Comparison of ENCODE assay signal across 18 mouse cellular contexts in genomic region chr6:108442291-108442690, GRCm38 (mm10).
A peak's percentile ranks its signal among the peaks of the same experiment; 100 is the strongest.
DNase-seq lines count a peak whose midpoint lies in the region; ATAC-seq and TF ChIP-seq lines count a peak whose summit lies in the region.
"Had no signal": no experiment of that assay in that cellular context is flagged by ENCODE, and none has a peak within 500 bp of the region (broad histone marks: within the 10 kb centered on the region; RNA-seq: fewer than 3 reads in every experiment).

No protein-coding gene starts in this region.

- peaks cover 11% of the 10 kb centered on the region; the same call in 1 of the 2 replicates for H3K4me1 ChIP-seq in lung, postnatal 0 days (ENCODE audit: insufficient read depth, low read depth, low read length)
- H3K4me1 ChIP-seq in midbrain, embryonic 15.5 days = peaks cover 2% of the 10 kb centered on the region; the same call in 1 of the 2 replicates
- no peaks in the 10 kb centered on the region for H3K4me1 ChIP-seq in forebrain, embryonic 13.5 days
- H3K4me1 ChIP-seq: limb, embryonic 12.5 days; midbrain, embryonic 13.5 days had no signal

- H3K36me3 ChIP-seq in lung, postnatal 0 days (ENCODE audit: insufficient read depth, low read length) = peaks cover 6% of the 10 kb centered on the region; the same call in 1 of the 2 replicates
- H3K36me3 ChIP-seq in midbrain, embryonic 15.5 days (replicated peaks) = no peaks in the 10 kb centered on the region
- H3K36me3 ChIP-seq in forebrain, embryonic 13.5 days (ENCODE audit: poor library complexity, severe bottlenecking) = 0 out of 2 replicates have a peak, but pooled peaks cover 4% of the 10 kb centered on the region

- no peak overlapping the region for H3K27ac ChIP-seq in lung, postnatal 0 days (ENCODE audit: low read length)
- no peak overlapping the region for H3K27ac ChIP-seq in midbrain, embryonic 15.5 days
- H3K27ac ChIP-seq in forebrain, embryonic 13.5 days = no peak overlapping the region
- H3K27ac ChIP-seq: limb, embryonic 12.5 days; midbrain, embryonic 13.5 days; neural tube, embryonic 13.5 days had no signal

- no peak overlapping the region for H3K4me3 ChIP-seq in lung, postnatal 0 days (ENCODE audit: low read depth, low read length)
- no peak overlapping the region for H3K4me3 ChIP-seq in midbrain, embryonic 15.5 days
- no peak overlapping the region for H3K4me3 ChIP-seq in forebrain, embryonic 13.5 days
- H3K4me3 ChIP-seq: limb, embryonic 12.5 days; midbrain, embryonic 13.5 days; neural tube, embryonic 13.5 days had no signal

- peak; percentile 48; the same call in 1 of the 2 replicates for TF ChIP-seq EP300 in lung, postnatal 0 days (IDR thresholded peaks at IDR 0.05)

- no peak overlapping the region for H3K4me2 ChIP-seq in lung, postnatal 0 days (replicated peaks; ENCODE audit: low read depth, low read length)
- no peak overlapping the region for H3K4me2 ChIP-seq in midbrain, embryonic 15.5 days
- no peak overlapping the region for H3K4me2 ChIP-seq in forebrain, embryonic 13.5 days
- H3K4me2 ChIP-seq: heart, embryonic 11.5 days; limb, embryonic 12.5 days; midbrain, embryonic 13.5 days; neural tube, embryonic 13.5 days had no signal

- no peaks in the 10 kb centered on the region for H3K9me3 ChIP-seq in lung, postnatal 0 days (ENCODE audit: low read length)
- H3K9me3 ChIP-seq in midbrain, embryonic 15.5 days = no peaks in the 10 kb centered on the region
- no peaks in the 10 kb centered on the region for H3K9me3 ChIP-seq in forebrain, embryonic 13.5 days (replicated peaks)
- H3K9me3 ChIP-seq: midbrain, embryonic 13.5 days had no signal

- DNase-seq in lung, postnatal 0 days (ENCODE audit: low spot score) = no peak
- DNase-seq in lung, postnatal 10 days = no peak
- DNase-seq in kidney, adult 11 months = peak; percentile 92
- DNase-seq in kidney, postnatal 14 days = peak; percentile 78
- peak; percentile 68 for DNase-seq in yolk sac, embryonic 10.5 days (ENCODE audit: low spot score)
- DNase-seq in cerebellum, adult 8-10 months = no peak
- DNase-seq: adrenal gland, adult 8-10 months; cerebellum, postnatal 10 days; gastrocnemius, postnatal 10 days; heart, postnatal 36 days had no signal

- WGBS in lung, postnatal 0 days = 67% methylated on average over 3 of the region's 3 CpGs
- 89% methylated on average over 3 of the region's 3 CpGs for WGBS in midbrain, embryonic 15.5 days
- WGBS in forebrain, embryonic 13.5 days = 92% methylated on average over 3 of the region's 3 CpGs

- H3K27me3 ChIP-seq in lung, postnatal 0 days (replicated peaks; ENCODE audit: insufficient read depth, low read length) = no peaks in the 10 kb centered on the region
- H3K27me3 ChIP-seq in midbrain, embryonic 15.5 days (replicated peaks) = no peaks in the 10 kb centered on the region
- H3K27me3 ChIP-seq in forebrain, embryonic 13.5 days = no peaks in the 10 kb centered on the region
- H3K27me3 ChIP-seq: CH12.LX; limb, embryonic 12.5 days; midbrain, embryonic 13.5 days; neural tube, embryonic 13.5 days had no signal

- ATAC-seq in lung, postnatal 0 days = peak; percentile 60; the same call in 1 of the 2 replicates
- no peak for ATAC-seq in midbrain, embryonic 15.5 days (replicated peaks)
- no peak for ATAC-seq in forebrain, embryonic 13.5 days
- ATAC-seq: forebrain, embryonic 16.5 days; midbrain, embryonic 13.5 days had no signal

- TF ChIP-seq CTCF in lung, postnatal 0 days (IDR thresholded peaks at IDR 0.05) = no peak

- no peak overlapping the region for H3K9ac ChIP-seq in lung, postnatal 0 days (replicated peaks; ENCODE audit: low read depth)
- no peak overlapping the region for H3K9ac ChIP-seq in midbrain, embryonic 15.5 days
- no peak overlapping the region for H3K9ac ChIP-seq in forebrain, embryonic 13.5 days
- H3K9ac ChIP-seq: limb, embryonic 12.5 days; midbrain, embryonic 13.5 days; neural tube, embryonic 13.5 days had no signal

Comparison
In these comparisons a context has a peak if more than half of its experiments do, and no peak if none do; other contexts are left out.
1. DNase-seq: peak in kidney, adult 11 months (single experiment), kidney, postnatal 14 days (single experiment) and yolk sac, embryonic 10.5 days (single experiment); none in lung, postnatal 0 days (single experiment), lung, postnatal 10 days (single experiment) and cerebellum, adult 8-10 months (single experiment).